Mouse (Mus musculus) megakaryocyte, embryonic 14.5 days (primary cell): ENCODE data around the gene Ccnt1.

Source experiments
- FLI1 ChIP-seq: IDR thresholded peaks from 2 replicates; pipeline ENCODE4 v1.6.1; 2012; ENCODE audit warnings: low read length, inconsistent platforms, mixed read lengths
- GATA1 ChIP-seq: IDR thresholded peaks from 3 replicates; pipeline ENCODE4 v1.6.1; 2012; ENCODE audit warnings: mixed read lengths, low read length, inconsistent platforms, borderline replicate concordance

DNA sequence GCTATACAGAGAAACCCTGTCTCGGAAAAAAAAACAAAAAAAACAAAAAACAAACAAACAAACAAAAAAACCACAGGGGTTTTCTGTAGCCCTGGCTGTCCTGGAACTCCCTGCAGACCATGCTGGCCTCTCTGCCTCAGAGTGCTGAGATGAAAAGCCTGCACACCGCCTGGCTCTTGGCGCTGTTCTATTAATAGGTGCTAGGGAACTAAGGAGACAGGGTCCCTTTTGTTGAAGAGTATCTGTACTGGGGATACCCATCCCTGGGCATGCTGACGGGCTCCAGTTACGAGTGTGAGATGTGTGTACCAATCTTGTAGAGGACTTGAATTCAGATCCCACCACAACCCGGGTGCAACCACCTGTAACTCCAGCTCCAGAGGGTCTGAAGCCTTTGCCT lies 45.0 kb upstream of the Ccnt1 start:
- no peak for TF ChIP-seq GATA1
- TF ChIP-seq FLI1, result no peak
